10 mouse cellular contexts compared by ENCODE assay signal in genomic region chr11:35278128-35278769, GRCm38 (mm10).
DNase-seq lines count a peak whose midpoint lies in the region; ATAC-seq and TF ChIP-seq lines count a peak whose summit lies in the region.
"Had no signal": no experiment of that assay in that cellular context is flagged by ENCODE, and none has a peak within 500 bp of the region (broad histone marks: within the 10 kb centered on the region; RNA-seq: fewer than 3 reads in every experiment).

No protein-coding gene starts in this region.

- no peak overlapping the region for H3K9ac ChIP-seq in midbrain, embryonic 15.5 days
- H3K9ac ChIP-seq in midbrain, embryonic 16.5 days (ENCODE audit: low read depth, low read length) = no peak overlapping the region
- no peak overlapping the region for H3K9ac ChIP-seq in neural tube, embryonic 15.5 days (replicated peaks)
- H3K9ac ChIP-seq: liver, embryonic 14.5 days had no signal

- peak; percentile 24; the same call in 1 of the 2 replicates for ATAC-seq in midbrain, embryonic 15.5 days (replicated peaks)
- ATAC-seq in midbrain, embryonic 16.5 days = no peak
- peak; percentile 58 for ATAC-seq in neural tube, embryonic 15.5 days (ENCODE audit: low FRiP score)

- no peak for TF ChIP-seq CTCF in kidney, adult 2 months (conservative IDR thresholded peaks at IDR 0.05; ENCODE audit: insufficient read depth, insufficient read length, low read depth, low read length)

- no peak overlapping the region for H3K27ac ChIP-seq in midbrain, embryonic 15.5 days
- H3K27ac ChIP-seq in midbrain, embryonic 16.5 days (ENCODE audit: low read length) = no peak overlapping the region
- peak overlapping the region; percentile 37 for H3K27ac ChIP-seq in heart, embryonic 10.5 days
- H3K27ac ChIP-seq in kidney, adult 2 months (ENCODE audit: insufficient read depth, low read depth, low read length) = no peak overlapping the region
- no peak overlapping the region for H3K27ac ChIP-seq in neural tube, embryonic 15.5 days (replicated peaks)
- H3K27ac ChIP-seq: liver, embryonic 14.5 days had no signal

- no peak for TF ChIP-seq POLR2A in kidney, adult 2 months (IDR thresholded peaks at IDR 0.05; ENCODE audit: low read depth, low read length)

- H3K27me3 ChIP-seq in midbrain, embryonic 15.5 days (replicated peaks) = no peaks in the 10 kb centered on the region
- no peaks in the 10 kb centered on the region; the same call in 1 of the 2 replicates for H3K27me3 ChIP-seq in midbrain, embryonic 16.5 days (ENCODE audit: control insufficient read depth, insufficient read depth, low read depth, low read length)
- H3K27me3 ChIP-seq in heart, embryonic 10.5 days (ENCODE audit: insufficient read depth, poor library complexity, severe bottlenecking) = no peaks in the 10 kb centered on the region
- no peaks in the 10 kb centered on the region for H3K27me3 ChIP-seq in kidney, adult 2 months (replicated peaks; ENCODE audit: control insufficient read depth, insufficient read depth, low read length)
- peaks cover 50% of the 10 kb centered on the region for H3K27me3 ChIP-seq in neural tube, embryonic 15.5 days (replicated peaks)

- H3K4me1 ChIP-seq in midbrain, embryonic 15.5 days = peaks cover 6% of the 10 kb centered on the region
- peaks cover 10% of the 10 kb centered on the region for H3K4me1 ChIP-seq in midbrain, embryonic 16.5 days (ENCODE audit: control insufficient read depth, insufficient read depth, low read length)
- peaks cover 79% of the 10 kb centered on the region for H3K4me1 ChIP-seq in heart, embryonic 10.5 days
- H3K4me1 ChIP-seq in kidney, adult 2 months (ENCODE audit: control insufficient read depth, insufficient read depth, low read length) = peaks cover 7% of the 10 kb centered on the region
- peaks cover 51% of the 10 kb centered on the region for H3K4me1 ChIP-seq in neural tube, embryonic 15.5 days

- H3K4me3 ChIP-seq in midbrain, embryonic 15.5 days = no peak overlapping the region
- H3K4me3 ChIP-seq in midbrain, embryonic 16.5 days (ENCODE audit: low read depth, low read length) = no peak overlapping the region
- H3K4me3 ChIP-seq in heart, embryonic 10.5 days = no peak overlapping the region
- no peak overlapping the region for H3K4me3 ChIP-seq in kidney, adult 2 months (ENCODE audit: insufficient read depth, low read depth, low read length)
- no peak overlapping the region for H3K4me3 ChIP-seq in neural tube, embryonic 15.5 days (replicated peaks)

- DNase-seq in heart, embryonic 10.5 days (ENCODE audit: low spot score) = no peak
- peak; percentile 29 for DNase-seq in kidney, adult 2 months
- DNase-seq in cerebellum, adult 18-20 months = no peak
- DNase-seq in thymus, postnatal 14 days = no peak
- DNase-seq: cerebellum, adult 2 months; thymus, postnatal 4 days had no signal

- no peaks in the 10 kb centered on the region for H3K36me3 ChIP-seq in midbrain, embryonic 15.5 days (replicated peaks)
- H3K36me3 ChIP-seq in midbrain, embryonic 16.5 days (ENCODE audit: control insufficient read depth, insufficient read depth, low read length) = no peaks in the 10 kb centered on the region
- no peaks in the 10 kb centered on the region for H3K36me3 ChIP-seq in heart, embryonic 10.5 days
- H3K36me3 ChIP-seq in kidney, adult 2 months (ENCODE audit: control insufficient read depth, insufficient read depth, low read length) = no peaks in the 10 kb centered on the region
- no peaks in the 10 kb centered on the region for H3K36me3 ChIP-seq in neural tube, embryonic 15.5 days

- H3K4me2 ChIP-seq in midbrain, embryonic 15.5 days = no peak overlapping the region
- no peak overlapping the region for H3K4me2 ChIP-seq in midbrain, embryonic 16.5 days (ENCODE audit: low read length)
- H3K4me2 ChIP-seq in neural tube, embryonic 15.5 days = no peak overlapping the region

- no peaks in the 10 kb centered on the region for H3K9me3 ChIP-seq in midbrain, embryonic 15.5 days
- H3K9me3 ChIP-seq in midbrain, embryonic 16.5 days (replicated peaks; ENCODE audit: control insufficient read depth, low read length, poor library complexity, severe bottlenecking) = no peaks in the 10 kb centered on the region
- no peaks in the 10 kb centered on the region for H3K9me3 ChIP-seq in heart, embryonic 10.5 days
- H3K9me3 ChIP-seq in neural tube, embryonic 15.5 days (replicated peaks) = no peaks in the 10 kb centered on the region

- 68% methylated on average over 16 of the region's 16 CpGs for WGBS in midbrain, embryonic 15.5 days
- 77% methylated on average over 16 of the region's 16 CpGs for WGBS in midbrain, embryonic 16.5 days
- WGBS in heart, embryonic 10.5 days = 58% methylated on average over 16 of the region's 16 CpGs
- WGBS in kidney, adult 2 months = 37% methylated on average over 16 of the region's 16 CpGs
- WGBS in neural tube, embryonic 15.5 days = 42% methylated on average over 16 of the region's 16 CpGs
